Mouse (Mus musculus): ENCODE measurements at regions not wholly inside any gene's neighbourhood (a gene's known extent, or its start where the extent isn't known, plus 50 kb on each side); places are given as distances from the start of the nearest gene placed in this dataset.
"Not testable (repeated sequence)": the region's sequence is repeated elsewhere in the genome, so short reads cannot be mapped to it uniquely, and the experiment has no call there.

GRCm38 (mm10) chr9:86095460-86095859 lies 253.3 kb downstream of the Tpbg start:
- no peak for DNase-seq

DNA sequence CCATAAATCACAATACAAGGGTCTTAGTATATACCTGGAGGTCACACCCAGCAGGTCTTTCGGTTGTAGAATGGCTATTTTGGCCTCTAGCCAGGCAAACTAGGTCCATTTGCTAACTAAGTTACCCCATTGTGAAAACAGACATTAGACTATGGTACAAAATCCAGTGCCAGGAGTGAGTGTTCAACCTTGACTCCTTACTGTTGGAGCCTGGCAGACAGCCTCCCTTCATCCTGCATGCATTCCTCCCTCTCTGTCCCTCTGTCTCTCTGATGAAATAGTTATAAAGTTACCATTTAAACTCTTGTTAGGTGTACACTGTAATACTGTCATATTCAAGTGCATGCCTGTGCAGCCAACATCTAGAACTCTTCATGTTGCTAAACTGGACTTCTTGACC lies 254.1 kb downstream of the Tpbg start:
- DNase-seq, result no peak

DNA sequence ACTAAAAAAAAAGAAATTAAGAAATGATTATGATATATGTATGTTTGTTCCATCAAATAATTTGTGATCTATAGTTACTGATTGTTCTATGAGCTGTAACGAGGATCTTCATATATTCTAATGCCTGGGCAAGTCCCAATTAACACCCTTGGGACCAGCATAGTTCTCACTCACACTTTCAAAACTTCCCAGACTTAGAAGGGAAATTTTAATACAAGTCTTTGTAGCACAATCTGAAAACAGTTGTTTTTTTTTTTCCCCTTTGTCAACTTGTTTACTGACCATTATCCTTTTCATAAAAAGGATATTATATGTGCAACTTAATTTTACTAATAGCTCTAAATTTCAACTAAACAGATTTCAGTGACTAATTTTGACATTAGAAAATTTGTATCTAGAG lies 257.1 kb downstream of the Tpbg start:
- no peak for DNase-seq

- DNase-seq, result no peak
Measured at GRCm38 (mm10) chr9:86101360-86102086, 259.3 kb downstream of the Tpbg start.

DNA sequence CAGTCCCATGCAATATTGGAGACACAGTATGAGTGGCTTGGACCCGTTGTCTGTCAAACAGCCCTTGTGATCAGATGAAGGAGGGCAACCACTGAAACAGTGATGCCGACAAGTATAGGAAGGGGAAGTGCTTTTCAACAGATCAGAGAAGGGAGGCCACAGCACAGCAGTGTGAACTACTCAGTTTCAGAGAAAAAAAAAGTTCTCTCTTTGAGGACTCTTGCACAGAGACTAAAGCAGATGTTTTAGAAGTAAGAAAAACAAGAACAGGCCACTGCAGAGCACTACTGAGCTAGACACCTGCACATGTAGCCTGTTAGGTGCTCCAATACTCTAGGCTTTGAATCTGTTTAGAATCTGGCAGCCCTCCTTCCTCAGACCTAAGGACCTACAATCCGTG lies 261.4 kb downstream of the Tpbg start:
- DNase-seq, result peak; percentile 15

DNA sequence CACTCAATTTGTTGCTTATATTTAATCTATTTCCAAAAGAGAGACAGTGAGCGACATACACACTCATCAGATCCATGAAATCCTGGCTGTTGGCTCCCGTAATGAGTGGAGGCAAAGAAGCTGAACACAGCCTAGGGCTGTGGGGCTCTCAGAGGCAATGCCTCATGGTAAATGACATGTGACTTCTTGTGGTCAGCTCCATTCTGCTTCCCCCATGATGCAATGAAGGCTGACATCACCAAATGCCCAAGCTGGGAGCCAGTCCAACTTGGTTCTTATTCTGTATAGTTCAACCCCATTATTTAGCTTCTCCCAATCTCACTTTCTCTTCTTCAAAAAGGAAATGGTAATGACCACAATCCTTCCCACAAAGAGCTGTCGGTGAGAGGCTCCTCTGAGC lies 262.5 kb downstream of the Tpbg start:
- DNase-seq, result no peak

DNA sequence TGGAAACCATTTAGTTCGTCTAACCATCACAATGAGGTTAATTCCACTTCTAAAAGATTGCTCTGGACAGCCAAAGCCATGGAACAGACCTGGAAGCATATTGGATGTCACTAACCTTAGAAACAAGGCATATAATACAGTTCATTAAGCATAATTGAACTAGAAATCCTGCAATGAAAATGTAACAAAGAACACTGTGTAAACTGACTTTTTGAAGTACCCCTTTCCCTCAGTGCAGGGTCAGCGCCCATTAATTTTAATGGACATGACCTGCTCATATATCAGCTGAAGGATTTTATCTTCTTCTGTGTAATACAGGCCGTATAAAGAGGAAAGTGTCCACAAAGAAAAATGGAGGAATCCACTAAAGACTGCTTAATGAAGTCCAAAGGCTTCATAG lies 263.7 kb downstream of the Tpbg start:
- no peak for DNase-seq

- no peak for DNase-seq
Measured at GRCm38 (mm10) chr9:86109906-86110305, 267.7 kb downstream of the Tpbg start.

DNA sequence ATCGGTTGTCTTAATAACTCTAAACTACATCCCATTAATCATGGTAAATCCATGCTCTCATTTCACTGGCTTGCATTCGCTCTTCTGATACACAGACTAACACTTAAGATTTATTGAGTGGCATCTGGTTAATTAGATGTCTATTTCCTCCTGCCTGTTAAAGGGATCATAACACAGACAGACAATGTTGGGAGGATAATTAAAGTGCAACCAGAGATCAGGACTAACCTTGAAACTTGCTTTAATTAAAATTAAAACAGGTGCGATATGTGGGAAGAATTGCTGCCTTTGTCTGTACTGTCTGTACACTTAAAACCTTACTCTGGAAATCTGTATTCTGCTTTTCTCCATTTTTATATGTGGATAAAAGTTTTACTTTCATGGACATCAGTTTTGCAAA lies 277.2 kb downstream of the Tpbg start:
- no peak for DNase-seq

DNA sequence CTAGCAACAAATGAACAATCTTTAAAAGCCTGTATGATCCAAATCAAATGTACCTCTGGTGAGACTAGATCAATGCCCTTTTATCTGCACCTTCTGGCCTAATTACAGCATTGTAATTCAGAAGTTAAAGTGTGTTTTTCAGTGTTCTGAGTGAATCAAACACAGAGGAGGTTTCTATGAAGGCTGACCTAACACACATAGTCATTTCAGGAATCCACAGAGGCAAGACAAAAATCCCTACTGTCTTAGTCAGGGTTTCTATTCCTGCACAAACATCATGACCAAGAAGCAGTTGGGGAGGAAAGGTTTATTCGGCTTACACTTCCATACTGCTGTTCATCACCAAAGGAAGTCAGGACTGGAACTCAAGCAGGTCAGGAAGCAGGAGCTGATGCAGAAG lies 293.4 kb downstream of the Tpbg start:
- DNase-seq, result not testable (repeated sequence)

DNA sequence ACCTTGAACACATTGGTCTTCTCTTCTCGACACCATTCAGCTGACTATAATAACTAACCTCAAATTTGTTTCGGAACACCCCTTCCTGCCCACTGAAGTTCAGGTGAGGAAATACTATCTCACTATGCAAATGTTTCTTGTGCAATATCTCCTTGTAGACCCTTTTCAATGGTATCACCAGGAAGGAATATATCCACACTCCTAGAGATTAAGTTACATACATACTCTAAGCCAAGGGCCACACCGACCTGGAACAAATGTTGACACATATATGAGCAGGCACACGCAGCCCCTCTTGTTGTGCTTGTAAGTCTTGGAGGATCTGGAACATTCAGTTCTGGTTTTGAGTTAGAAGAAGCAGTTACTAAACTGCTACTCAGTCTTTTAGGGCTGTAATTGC lies 303.7 kb downstream of the Tpbg start:
- no peak for DNase-seq

DNA sequence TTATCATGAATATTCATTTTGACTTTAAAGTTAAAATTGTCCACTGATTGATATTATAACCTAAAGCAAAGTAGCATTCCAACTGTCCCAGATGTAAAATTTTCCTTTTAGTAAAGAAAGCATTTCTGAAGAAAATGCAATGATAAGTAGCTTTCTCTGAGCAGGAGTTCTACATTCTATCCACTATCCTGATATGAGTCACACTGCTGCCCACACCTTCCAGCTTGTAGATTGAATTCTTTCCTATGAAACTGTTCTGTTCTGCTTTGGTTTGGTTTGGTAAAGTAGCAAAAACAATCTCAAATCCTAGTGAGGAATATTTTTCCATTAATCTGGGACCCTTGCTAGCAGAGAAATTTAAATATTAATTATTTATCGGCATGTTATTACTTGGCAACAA lies 304.4 kb downstream of the Ube2cbp start:
- DNase-seq, result no peak

- no peak for DNase-seq
Measured at GRCm38 (mm10) chr9:86166362-86167067, 298.2 kb downstream of the Ube2cbp start.

GRCm38 (mm10) chr9:86170756-86171155 lies 294.0 kb downstream of the Ube2cbp start:
- no peak for DNase-seq

DNA sequence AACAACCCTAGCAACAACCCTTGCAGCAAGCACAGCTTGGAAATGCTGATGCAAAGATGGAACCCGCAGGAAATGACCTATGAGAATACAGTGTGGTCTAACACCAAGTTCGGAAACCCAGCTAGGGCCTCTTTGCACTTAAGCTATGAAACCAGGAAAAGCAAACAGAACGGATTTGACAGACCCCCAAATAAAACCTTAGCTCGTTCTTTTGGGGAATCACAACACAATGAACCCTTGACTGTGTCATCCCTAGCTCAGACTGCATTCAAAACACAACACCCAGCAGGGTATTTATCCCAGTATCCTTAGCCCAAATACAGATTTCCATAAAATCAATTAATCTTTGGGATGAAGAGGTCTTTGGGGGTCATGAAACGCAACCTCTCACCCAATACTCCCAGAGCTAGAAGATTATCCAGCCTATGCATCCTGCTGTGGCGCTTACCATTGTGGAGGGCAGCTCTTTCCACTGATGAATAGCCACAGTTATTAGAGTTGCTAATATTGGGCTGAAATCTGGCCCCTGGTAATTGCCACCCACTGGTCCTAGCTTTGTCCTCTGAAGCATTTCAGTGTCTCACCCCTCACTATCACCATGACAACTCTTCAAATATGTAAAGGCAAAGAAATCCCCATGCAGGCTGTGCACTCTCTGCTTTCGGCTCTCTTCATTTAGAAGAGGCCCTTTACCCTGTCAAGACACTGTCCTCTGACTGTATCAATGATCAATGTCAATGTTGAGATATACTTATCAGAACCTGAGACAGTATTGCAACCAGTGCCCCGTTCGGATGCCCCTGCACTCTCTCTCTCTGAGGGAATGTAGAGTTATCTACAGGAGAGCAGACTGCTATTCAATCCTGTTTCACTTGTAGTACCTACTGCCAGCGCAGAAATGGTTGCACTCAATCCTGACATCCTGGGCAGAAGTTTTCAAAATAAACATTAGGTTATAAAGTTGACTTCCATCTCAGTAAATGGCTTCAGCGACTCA lies 277.7 kb downstream of the Ube2cbp start:
- DNase-seq, result no peak

DNA sequence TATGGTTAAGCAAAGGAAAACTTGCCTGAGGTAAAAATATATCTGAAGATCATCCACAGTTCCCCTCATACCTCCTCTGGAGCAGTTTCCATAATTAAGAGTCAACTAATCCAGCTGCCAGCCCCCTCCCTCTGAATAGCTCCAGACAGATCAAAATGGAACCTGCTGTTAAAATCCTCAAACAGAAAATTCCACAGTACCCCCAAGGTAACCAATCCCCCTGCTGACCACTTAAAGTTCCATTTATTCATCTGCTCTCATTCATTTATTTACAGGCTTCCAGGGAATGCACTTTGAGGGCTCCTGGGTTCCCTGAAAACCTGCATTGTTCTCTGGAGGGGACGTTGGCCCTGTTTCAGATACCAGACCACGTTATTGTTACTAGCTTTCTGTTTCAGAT lies 275.9 kb downstream of the Ube2cbp start:
- no peak for DNase-seq

- no peak for DNase-seq
Measured at GRCm38 (mm10) chr9:86205041-86205440, 259.7 kb downstream of the Ube2cbp start.

DNA sequence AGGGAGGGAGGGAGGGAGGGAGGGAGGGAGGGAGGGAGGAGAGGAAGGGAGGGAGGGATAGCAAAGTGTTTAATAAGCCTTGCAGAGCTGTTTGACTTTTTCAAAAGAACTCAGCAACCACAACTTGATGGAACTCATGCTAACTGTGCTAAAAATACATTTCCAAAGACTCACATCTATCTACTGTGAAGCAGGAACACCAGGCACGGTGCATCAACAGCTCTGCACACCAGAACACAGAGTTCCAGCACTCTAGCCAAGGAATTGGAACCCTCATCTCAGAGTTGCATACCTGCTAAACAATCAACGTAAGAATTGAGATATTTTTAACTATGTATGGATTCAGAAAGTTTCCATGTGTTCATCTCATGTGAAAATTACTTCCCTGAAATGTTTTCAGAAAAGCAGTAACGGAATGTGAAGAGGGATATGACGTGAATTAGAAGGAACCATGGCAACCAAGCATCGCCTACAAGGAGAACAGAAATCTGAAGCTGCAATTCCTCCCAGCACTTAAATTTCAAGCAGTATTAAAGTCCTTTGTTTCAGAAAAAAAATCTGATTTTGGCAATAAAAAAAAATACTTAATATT lies 256.3 kb downstream of the Ube2cbp start:
- DNase-seq, result no peak

DNA sequence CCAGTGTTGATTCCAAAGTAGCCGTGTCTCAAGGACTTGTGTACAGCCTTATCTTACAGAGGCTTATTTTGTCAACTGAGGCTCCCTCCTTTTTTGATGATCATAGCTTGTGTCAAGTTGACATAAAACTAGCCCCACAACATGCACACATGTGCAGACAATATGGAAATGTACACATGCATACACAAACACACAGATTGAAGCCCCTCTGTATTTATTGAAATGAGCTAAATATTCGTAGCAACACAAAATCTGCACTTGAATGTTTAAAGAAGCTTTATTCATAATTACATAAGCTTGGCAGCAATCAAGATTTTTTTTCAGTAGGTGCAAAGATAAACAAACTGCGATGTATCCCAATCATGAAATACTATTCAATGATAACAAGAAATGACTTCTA lies 253.5 kb downstream of the Ube2cbp start:
- no peak for DNase-seq

DNA sequence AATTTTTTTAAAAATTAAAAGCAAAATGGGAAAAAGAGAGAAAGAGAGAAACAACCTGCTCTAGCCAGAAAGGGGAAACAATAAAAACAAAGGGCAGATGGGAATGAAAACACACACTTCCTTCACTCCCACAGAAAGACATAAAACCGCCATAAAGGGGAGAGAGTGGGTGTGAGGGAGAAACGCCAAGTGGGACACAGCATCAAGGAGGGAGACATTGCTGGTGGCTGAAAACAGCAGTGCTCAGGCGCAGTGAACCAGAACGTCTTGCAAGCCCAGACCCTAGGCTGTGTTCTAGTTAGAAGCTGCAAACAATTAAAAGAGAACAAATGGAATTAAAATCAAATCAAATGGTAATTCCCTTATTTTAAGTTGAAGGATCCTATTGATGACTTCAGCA lies 245.1 kb downstream of the Ube2cbp start:
- DNase-seq, result no peak

- DNase-seq, result no peak
Measured at GRCm38 (mm10) chr9:86224530-86224929, 240.2 kb downstream of the Ube2cbp start.

DNA sequence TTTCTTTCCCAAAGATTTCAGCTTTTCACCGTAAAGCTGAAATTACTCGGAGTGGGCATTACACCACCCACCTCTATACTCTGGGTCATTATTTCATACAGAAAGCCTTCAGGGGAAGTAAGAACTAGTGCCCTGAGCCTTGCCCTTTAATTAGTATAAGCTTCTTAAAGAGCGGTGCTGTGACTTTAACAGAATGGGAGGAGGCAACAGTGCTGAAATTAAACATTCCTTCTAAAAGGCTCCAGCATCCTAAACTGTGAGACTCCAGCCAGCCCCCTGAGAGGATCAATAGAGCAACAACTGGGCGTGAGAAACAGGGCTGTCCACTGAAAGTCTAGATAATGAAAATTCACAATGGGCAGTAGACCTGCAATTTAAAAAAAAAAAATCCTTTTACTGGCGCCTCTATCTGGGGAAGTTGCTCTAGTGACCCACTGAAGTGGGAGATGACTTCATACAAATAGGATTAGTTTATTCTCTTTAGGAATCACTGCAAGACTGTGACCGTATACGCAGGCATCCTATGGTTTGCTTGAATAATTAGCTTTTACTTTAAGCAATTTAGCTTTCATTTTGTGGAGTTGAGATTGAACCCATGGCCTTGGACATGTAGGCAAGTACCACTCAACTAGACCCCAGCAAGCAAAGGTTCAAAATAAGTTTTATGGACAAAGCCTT lies 233.9 kb downstream of the Ube2cbp start:
- no peak for DNase-seq

GRCm38 (mm10) chr9:86231692-86232091 lies 233.1 kb downstream of the Ube2cbp start:
- no peak for DNase-seq
